Mouse (Mus musculus) heart, postnatal 0 days (tissue): ENCODE data around the gene Gm5426.

Experiments
- CTCF ChIP-seq: IDR thresholded peaks from 2 replicates; pipeline ENCODE4 v1.5.1; 2016; ENCODE audit warnings: antibody characterized with exemption, control low read depth, low read depth
- EP300 ChIP-seq: IDR thresholded peaks from 2 replicates; pipeline ENCODE4 v1.6.1; 2016; ENCODE audit warnings: antibody characterized with exemption, low read depth

- TF ChIP-seq CTCF (no peak), EP300 (no peak)
These were observed 2.2 kb downstream of the Gm5426 start for GRCm38 (mm10) chr10:96138585-96138984.
